Mouse (Mus musculus): Measurements from ENCODE around the gene Naa80.

The Naa80 gene

GRCm38 (mm10) chr9:107551117-107551889, 27.4 kb upstream of the Naa80 start, which contains the start of gene Rassf1:
TSS of gene Rassf1 (plus strand) at chr9:107551555.
- DNase-seq (ENCODE audit: low read depth): peak; percentile 85

GRCm38 (mm10) chr9:107551890-107552355, 26.8 kb upstream of the Naa80 start:
- DNase-seq (ENCODE audit: low read depth): peak; percentile 57

GRCm38 (mm10) chr9:107552690-107553393, 25.8 kb upstream of the Naa80 start:
- DNase-seq (ENCODE audit: low read depth): no peak

GRCm38 (mm10) chr9:107553541-107554318, 25.0 kb upstream of the Naa80 start:
- peak; percentile 7 for DNase-seq (ENCODE audit: low read depth)

- peak; percentile 99 for DNase-seq (ENCODE audit: low read depth)
These were observed 24.3 kb upstream of the Naa80 start for GRCm38 (mm10) chr9:107554319-107554825.

- peak; percentile 82 for DNase-seq (ENCODE audit: low read depth)
These were observed 23.6 kb upstream of the Naa80 start for GRCm38 (mm10) chr9:107555031-107555457.

- DNase-seq (ENCODE audit: low read depth): peak; percentile 63
These were observed 23.0 kb upstream of the Naa80 start for GRCm38 (mm10) chr9:107555701-107556100.

GRCm38 (mm10) chr9:107556346-107556745, 22.3 kb upstream of the Naa80 start:
- peak; percentile 4 for DNase-seq (ENCODE audit: low read depth)

- peak; percentile 92 for DNase-seq (ENCODE audit: low read depth)
These were observed 15.6 kb upstream of the Naa80 start, which contains the start of gene Tusc2 for GRCm38 (mm10) chr9:107563029-107563581. TSS of gene Tusc2 (plus strand) at chr9:107563255.

GRCm38 (mm10) chr9:107565556-107565955, 13.1 kb upstream of the Naa80 start:
- DNase-seq (ENCODE audit: low read depth): peak; percentile 38

GRCm38 (mm10) chr9:107566041-107566709, 12.5 kb upstream of the Naa80 start:
- peak; percentile 85 for DNase-seq (ENCODE audit: low read depth)

GRCm38 (mm10) chr9:107566855-107567254, 11.8 kb upstream of the Naa80 start:
- no peak for DNase-seq (ENCODE audit: low read depth)

- DNase-seq (ENCODE audit: low read depth): no peak
These were observed 10.9 kb upstream of the Naa80 start, which contains the start of gene Hyal2 for GRCm38 (mm10) chr9:107567702-107568319. TSS of gene Hyal2 (plus strand) at chr9:107567945.

GRCm38 (mm10) chr9:107568331-107569261, 10.1 kb upstream of the Naa80 start:
- peak; percentile 90 for DNase-seq (ENCODE audit: low read depth)

- no peak for DNase-seq (ENCODE audit: low read depth)
These were observed 9.4 kb upstream of the Naa80 start for GRCm38 (mm10) chr9:107569270-107569669.

GRCm38 (mm10) chr9:107570016-107570415, 8.7 kb upstream of the Naa80 start:
- no peak for DNase-seq (ENCODE audit: low read depth)

GRCm38 (mm10) chr9:107570845-107571244, 7.8 kb upstream of the Naa80 start:
- DNase-seq (ENCODE audit: low read depth): no peak

GRCm38 (mm10) chr9:107571534-107572326, 7.0 kb upstream of the Naa80 start:
- no peak for DNase-seq (ENCODE audit: low read depth)

GRCm38 (mm10) chr9:107572327-107572662, 6.4 kb upstream of the Naa80 start:
- DNase-seq (ENCODE audit: low read depth): no peak
